Mouse (Mus musculus) G1E (cell line): ENCODE data around the gene Srrm4. TPM values are rescaled to one million over a fixed set of nuclear protein-coding genes. Genes with fewer than 3 reads are reported as not detected.

ENCODE experiments used
- ATAC-seq: 2 replicates; pipeline ENCODE4 v1.8.0; 2016; ENCODE audit warnings: mild to moderate bottlenecking; ENCODE audit not compliant: insufficient number of reproducible peaks, poor library complexity, low FRiP score, severe bottlenecking; ENCODE audit errors: extremely low read depth
- DNase-seq: peaks from one replicate; pipeline ENCODE4 v3.0.0; 2012; ENCODE audit warnings: low spot score
- H3K27me3 ChIP-seq: 2 replicates; pipeline ENCODE4 v1.6.1; 2012; ENCODE audit warnings: mild to moderate bottlenecking, low read length, inconsistent platforms; ENCODE audit not compliant: insufficient read depth
- H3K36me3 ChIP-seq: replicated peaks from 2 replicates; pipeline ENCODE3; 2012; ENCODE audit warnings: mild to moderate bottlenecking, inconsistent platforms
- H3K4me1 ChIP-seq: 2 replicates; pipeline ENCODE4 v1.6.1; 2012; ENCODE audit warnings: low read depth, low read length, inconsistent platforms, mixed read lengths; ENCODE audit not compliant: insufficient read depth
- H3K4me3 ChIP-seq: 2 replicates; pipeline ENCODE4 v1.5.1; 2012; ENCODE audit warnings: low read depth, mild to moderate bottlenecking, inconsistent platforms, low read length, moderate library complexity, mixed read lengths
- H3K9me3 ChIP-seq: replicated peaks from 2 replicates; pipeline ENCODE4 v1.6.1; 2012; ENCODE audit warnings: inconsistent platforms
- CTCF ChIP-seq: IDR thresholded peaks from 2 replicates; pipeline ENCODE4 v1.5.1; 2012; ENCODE audit warnings: low read depth, low read length, inconsistent platforms, mixed read lengths
- GATA1 ChIP-seq: IDR thresholded peaks from 2 replicates; pipeline ENCODE4 v1.6.1; 2012; ENCODE audit warnings: borderline replicate concordance, low read length, inconsistent platforms, mixed read lengths
- GATA2 ChIP-seq: IDR thresholded peaks from 2 replicates; pipeline ENCODE4 v1.6.1; 2012; ENCODE audit warnings: low read depth, low read length, inconsistent platforms, borderline replicate concordance
- POLR2AphosphoS5 ChIP-seq: IDR thresholded peaks from 2 replicates; pipeline ENCODE4 v1.6.1; 2012; ENCODE audit warnings: low read depth, low read length, inconsistent platforms; ENCODE audit not compliant: insufficient replicate concordance
- TAL1 ChIP-seq: conservative IDR thresholded peaks from 2 replicates; pipeline ENCODE4 v1.6.1; 2012; ENCODE audit warnings: low read depth, low read length, inconsistent platforms, mixed read lengths
- polyA plus RNA-seq: library from polyadenylated mRNA; stranded (reverse); fragments of >175 nt; gene quantifications from 2 replicates; pipeline ENCODE4 v1.2.3, GENCODE M21; 2012
- total RNA-seq, 2 experiments: library from RNA; stranded (forward) in 1 of 2; stranded (reverse) in 1 of 2; fragments of 200-1000 nt in 1 of 2; fragments of >200 nt in 1 of 2; fragmentation: Nextera tagmentation in 1 of 2; gene quantifications; 2 replicates each; pipeline ENCODE4 v1.2.3; 2014 to 2017

The Srrm4 gene
- total and polyA plus RNA-seq, 3 experiments, result 0.11 TPM; not detected in 2

DNA sequence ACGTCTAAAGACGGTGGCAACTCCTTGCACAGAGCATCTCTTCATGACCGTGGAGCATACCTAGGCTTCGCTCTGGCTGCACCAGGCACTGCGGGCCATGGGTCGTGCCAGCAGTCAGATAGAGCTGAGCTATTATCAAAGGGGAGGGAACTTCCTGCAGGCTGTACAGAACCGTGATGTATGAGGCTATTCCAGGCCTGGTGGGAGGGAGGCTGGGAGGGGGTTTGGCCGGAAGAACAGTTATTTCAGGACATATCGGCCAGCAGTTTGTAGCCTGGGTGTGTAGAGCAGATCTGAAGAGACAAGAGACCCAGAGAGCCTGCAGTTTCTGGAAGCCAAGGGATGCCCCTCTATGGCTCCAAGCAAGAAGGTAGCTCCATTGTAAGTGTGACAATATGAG is 68.5 kb downstream of the Srrm4 start:
- H3K36me3 ChIP-seq, result no peaks in the 10 kb centered on the region
- DNase-seq (no peak), ATAC-seq (no peak)
- no peaks in the 10 kb centered on the region for H3K4me1 ChIP-seq
- H3K9me3 ChIP-seq, result peaks cover 87% of the 10 kb centered on the region
- H3K4me3 ChIP-seq, result peak overlapping the region; percentile 23; the same call in 1 of the 2 replicates
- no peaks in the 10 kb centered on the region for H3K27me3 ChIP-seq
- no peak for TF ChIP-seq CTCF
- TF ChIP-seq TAL1, result no peak
- TF ChIP-seq POLR2AphosphoS5, result no peak
- no peak for TF ChIP-seq GATA2
- no peak for TF ChIP-seq GATA1

- DNase-seq (no peak), ATAC-seq (no peak)
- Histone ChIP-seq H3K36me3 (no peaks in the 10 kb centered on the region), H3K4me1 (no peaks in the 10 kb centered on the region), H3K27me3 (no peaks in the 10 kb centered on the region), H3K4me3 (no peak overlapping the region), H3K9me3 (peaks cover 90% of the 10 kb centered on the region)
- TF ChIP-seq POLR2AphosphoS5 (no peak), TAL1 (no peak), GATA2 (no peak), CTCF (no peak), GATA1 (no peak)
These were observed 69.3 kb downstream of the Srrm4 start for GRCm38 (mm10) chr5:116522273-116522672.

GRCm38 (mm10) chr5:116518047-116518446 is 73.6 kb downstream of the Srrm4 start:
- ATAC-seq (no peak), DNase-seq (no peak)
- TF ChIP-seq TAL1, result no peak
- no peak for TF ChIP-seq POLR2AphosphoS5
- no peak for TF ChIP-seq GATA1
- no peak for TF ChIP-seq GATA2
- no peak for TF ChIP-seq CTCF
- Histone ChIP-seq H3K27me3 (no peaks in the 10 kb centered on the region), H3K9me3 (peaks cover 84% of the 10 kb centered on the region), H3K4me1 (no peaks in the 10 kb centered on the region), H3K36me3 (no peaks in the 10 kb centered on the region), H3K4me3 (no peak overlapping the region)

DNA sequence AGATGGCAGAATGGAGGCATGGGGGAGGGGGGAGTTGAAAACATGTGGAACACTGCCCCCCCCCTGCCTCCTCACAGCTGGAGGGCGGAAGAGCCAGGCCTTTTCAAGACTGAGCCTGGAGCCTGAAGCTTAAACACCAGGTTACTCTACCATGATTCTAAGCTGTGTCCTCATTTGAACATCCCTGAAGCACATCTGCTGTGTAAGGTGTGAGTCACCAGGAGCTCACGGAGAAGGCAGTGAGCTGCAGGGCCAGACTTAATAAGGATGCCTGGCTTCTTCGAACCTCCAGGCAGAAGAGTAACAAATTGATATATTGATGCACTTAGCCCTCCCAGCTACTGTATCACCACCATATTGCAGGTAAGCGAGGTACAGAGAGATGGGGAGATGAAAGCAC is 79.5 kb downstream of the Srrm4 start:
- H3K36me3 ChIP-seq, result no peaks in the 10 kb centered on the region
- no peaks in the 10 kb centered on the region for H3K4me1 ChIP-seq
- DNase-seq, result no peak
- H3K4me3 ChIP-seq, result no peak overlapping the region
- H3K27me3 ChIP-seq, result no peaks in the 10 kb centered on the region
- ATAC-seq, result no peak
- peaks cover 82% of the 10 kb centered on the region for H3K9me3 ChIP-seq
- TF ChIP-seq TAL1, result no peak
- no peak for TF ChIP-seq CTCF
- TF ChIP-seq GATA2, result no peak
- no peak for TF ChIP-seq POLR2AphosphoS5
- TF ChIP-seq GATA1, result no peak

DNA sequence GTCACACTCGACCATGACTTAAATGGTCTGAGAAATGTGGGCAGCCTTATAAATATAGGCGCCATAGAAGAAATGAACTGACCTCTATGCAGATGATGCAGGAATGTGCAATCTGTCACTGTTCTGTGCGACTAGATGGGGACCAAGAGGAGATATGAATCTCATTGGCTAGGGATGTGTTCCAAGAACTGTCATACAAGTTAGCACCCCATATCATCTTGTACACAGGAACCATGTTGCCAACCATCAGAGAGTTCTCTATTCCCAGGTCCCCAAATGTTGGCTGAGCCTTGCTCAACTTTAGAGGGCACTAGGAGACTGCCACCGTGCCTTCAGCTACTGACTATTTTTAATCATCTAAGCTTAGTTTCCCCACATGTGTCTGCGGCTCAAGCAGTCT is 81.4 kb downstream of the Srrm4 start:
- TF ChIP-seq GATA1 (no peak), POLR2AphosphoS5 (no peak), CTCF (no peak), TAL1 (no peak), GATA2 (no peak)

GRCm38 (mm10) chr5:116501342-116501741 is 90.3 kb downstream of the Srrm4 start:
- Histone ChIP-seq H3K27me3 (no peaks in the 10 kb centered on the region), H3K36me3 (no peaks in the 10 kb centered on the region), H3K4me3 (no peak overlapping the region), H3K4me1 (no peaks in the 10 kb centered on the region), H3K9me3 (peaks cover 82% of the 10 kb centered on the region)
- TF ChIP-seq CTCF (no peak), GATA1 (no peak), GATA2 (no peak), POLR2AphosphoS5 (no peak)
- ATAC-seq (no peak), DNase-seq (no peak)

More for the DNA sequence above, 81.4 kb downstream of the Srrm4 start:
- H3K4me3 ChIP-seq, result no peak overlapping the region
- H3K36me3 ChIP-seq, result no peaks in the 10 kb centered on the region
- no peak for ATAC-seq
- peaks cover 84% of the 10 kb centered on the region for H3K9me3 ChIP-seq
- no peaks in the 10 kb centered on the region for H3K4me1 ChIP-seq
- no peak for DNase-seq
- H3K27me3 ChIP-seq, result no peaks in the 10 kb centered on the region
